Mouse (Mus musculus) left cerebral cortex, adult 8-10 months (tissue): ENCODE results near the gene Hist1h2bk. TPM values are rescaled to one million over a fixed set of nuclear protein-coding genes. Genes with fewer than 3 reads are reported as not detected.

Experiments used
- microRNA-seq, 2 experiments: library from miRNA; unstranded; fragments of <30 nt; microRNA quantifications; one replicate each; pipeline ENCODE4 v1.2.0; 2022
- total RNA-seq, 4 experiments: library from RNA; stranded (reverse); gene quantifications; 2 replicates each; pipeline ENCODE4 v1.2.4; 2022

Gene Hist1h2bk
- total RNA-seq, 4 experiments from 2014 or later, result 3.0 to 13.9 (median 10.7) TPM

Small RNA genes lying within 50 kb of the gene (microRNA-seq; reads per million reads assigned to microRNA genes)
- gene Gm26300, result 0 reads per million in 2 experiments
- gene Gm44390, result 0 reads per million in 2 experiments
- 0 reads per million in 2 experiments for gene Gm44486

Other genes with a start within 250 kb of the Hist1h2bk start
- gene Hist1h2an, start 248.7 kb upstream of the Hist1h2bk start, total RNA-seq, result 1 to 10 TPM in 2 of 4 experiments, not detected in 2; 2.9 to 4.0 TPM
- gene Hist1h2bp, start 248.4 kb upstream of the Hist1h2bk start, total RNA-seq, result 10 to 100 TPM in 1 of 4 experiments, 1 to 10 TPM in 3; 6.0 to 11.4 (median 8.5) TPM
- 10 to 100 TPM; 26.3 to 44.6 (median 31.8) TPM for gene Hist1h2bq, start 225.7 kb upstream of the Hist1h2bk start, total RNA-seq
- gene Hist1h2ao, start 225.4 kb upstream of the Hist1h2bk start, total RNA-seq, result 10 to 100 TPM in 3 of 4 experiments, not detected in 1; 14.7 to 30.0 (median 20.1) TPM
- gene Hist1h4m, start 224.1 kb upstream of the Hist1h2bk start, total RNA-seq, result 100 to 1,000 TPM; 177 to 265 (median 220) TPM
- gene Hist1h4n, start 203.7 kb upstream of the Hist1h2bk start, total RNA-seq, result 10 to 100 TPM; 31.1 to 87.2 (median 44.3) TPM
- gene Hist1h2ap, start 202.4 kb upstream of the Hist1h2bk start, total RNA-seq, result 10 to 100 TPM in 2 of 4 experiments, 1 to 10 TPM in 1, not detected in 1; 7.5 to 39.9 (median 17.1) TPM
- gene Hist1h2br, start 202.1 kb upstream of the Hist1h2bk start, total RNA-seq, result 10 to 100 TPM; 26.6 to 43.8 (median 31.6) TPM
- gene Zfp184, start 90.8 kb upstream of the Hist1h2bk start, total RNA-seq, result 1 to 10 TPM; 2.4 to 4.1 (median 3.3) TPM
- not detected for gene Pom121l2, start 54.7 kb upstream of the Hist1h2bk start, total RNA-seq
- 1 to 10 TPM in 3 of 4 experiments, under 1 TPM in 1; 0.33 to 1.3 (median 1.0) TPM for gene Prss16, start 26.1 kb upstream of the Hist1h2bk start, total RNA-seq
- gene Hist1h2ah, start 302 bp upstream of the Hist1h2bk start, total RNA-seq, result 10 to 100 TPM in 3 of 4 experiments, not detected in 1; 15.3 to 27.1 (median 22.8) TPM
- gene Hist1h4i, start 5.5 kb downstream of the Hist1h2bk start, total RNA-seq, result 10 to 100 TPM; 62.0 to 71.0 (median 68.4) TPM
- gene Hist1h2ag, start 7.1 kb downstream of the Hist1h2bk start, total RNA-seq, result 10 to 100 TPM in 3 of 4 experiments, 1 to 10 TPM in 1; 9.0 to 26.2 (median 21.0) TPM
- 10 to 100 TPM in 2 of 4 experiments, 1 to 10 TPM in 2; 7.2 to 11.6 (median 10.4) TPM for gene Hist1h2bj, start 7.3 kb downstream of the Hist1h2bk start, total RNA-seq
- not detected for gene Vmn1r188, start 48.6 kb downstream of the Hist1h2bk start, total RNA-seq
- not detected for gene Vmn1r189, start 70.0 kb downstream of the Hist1h2bk start, total RNA-seq
- gene Vmn1r191, start 148.1 kb downstream of the Hist1h2bk start, total RNA-seq, result not detected
- gene Vmn1r192, start 155.3 kb downstream of the Hist1h2bk start, total RNA-seq, result not detected
- not detected for gene Vmn1r193, start 187.3 kb downstream of the Hist1h2bk start, total RNA-seq
- not detected for gene Vmn1r194, start 208.3 kb downstream of the Hist1h2bk start, total RNA-seq
- not detected for gene Vmn1r195, start 234.7 kb downstream of the Hist1h2bk start, total RNA-seq